Mouse (Mus musculus) liver, embryonic 12.5 days (tissue): ENCODE measurements around the gene Bdh2. TPM values are rescaled to one million over a fixed set of nuclear protein-coding genes. Genes with fewer than 3 reads are reported as not detected.

ENCODE experiments used
- ATAC-seq: fragments of 200-750 bp; cut with Nextera tagmentation; 2 replicates; pipeline ENCODE4 v1.8.0; 2017; ENCODE audit warnings: moderate number of reproducible peaks, mild to moderate bottlenecking, moderate library complexity
- H3K27ac ChIP-seq: fragments of 300-500 bp; sonication (generic); 2 replicates; pipeline ENCODE4 v1.5.1; 2016; ENCODE audit warnings: mild to moderate bottlenecking
- H3K27me3 ChIP-seq: fragments of 300-500 bp; sonication (generic); replicated peaks from 2 replicates; pipeline ENCODE4 v1.6.1; 2016; ENCODE audit warnings: mild to moderate bottlenecking, moderate library complexity
- H3K36me3 ChIP-seq: fragments of 300-500 bp; sonication (generic); 2 replicates; pipeline ENCODE4 v1.6.1; 2016; ENCODE audit warnings: mild to moderate bottlenecking, moderate library complexity
- H3K4me1 ChIP-seq: fragments of 300-500 bp; sonication (generic); 2 replicates; pipeline ENCODE4 v1.6.1; 2016
- H3K4me2 ChIP-seq: fragments of 300-500 bp; sonication (generic); 2 replicates; pipeline ENCODE4 v1.6.1; 2016; ENCODE audit warnings: mild to moderate bottlenecking, moderate library complexity
- H3K4me3 ChIP-seq: fragments of 300-500 bp; sonication (generic); 2 replicates; pipeline ENCODE4 v1.5.1; 2016; ENCODE audit warnings: mild to moderate bottlenecking, moderate library complexity
- H3K9ac ChIP-seq: fragments of 300-500 bp; sonication (generic); 2 replicates; pipeline ENCODE4 v1.6.1; 2016; ENCODE audit warnings: mild to moderate bottlenecking, moderate library complexity
- H3K9me3 ChIP-seq: fragments of 300-500 bp; sonication (generic); replicated peaks from 2 replicates; pipeline ENCODE4 v1.6.1; 2016; ENCODE audit warnings: mild to moderate bottlenecking, moderate library complexity
- WGBS: fragments of 180-500 bp; shearing (Covaris S2); methylation state at CpG from one replicate; pipeline ENCODE4 v1.1.7; 2016; ENCODE audit not compliant: insufficient replicate concordance; 5-methylcytosine and 5-hydroxymethylcytosine counted together
- polyA plus RNA-seq: library from polyadenylated mRNA; unstranded; fragments of >200 nt; fragmentation: Nextera tagmentation; extraction: Ambion mirVana; gene quantifications from 2 replicates; pipeline ENCODE4 v1.2.1, GENCODE M21; 2016

The Bdh2 gene
- polyA plus RNA-seq, 1 experiment from 2014 or later = 0.49 TPM

DNA sequence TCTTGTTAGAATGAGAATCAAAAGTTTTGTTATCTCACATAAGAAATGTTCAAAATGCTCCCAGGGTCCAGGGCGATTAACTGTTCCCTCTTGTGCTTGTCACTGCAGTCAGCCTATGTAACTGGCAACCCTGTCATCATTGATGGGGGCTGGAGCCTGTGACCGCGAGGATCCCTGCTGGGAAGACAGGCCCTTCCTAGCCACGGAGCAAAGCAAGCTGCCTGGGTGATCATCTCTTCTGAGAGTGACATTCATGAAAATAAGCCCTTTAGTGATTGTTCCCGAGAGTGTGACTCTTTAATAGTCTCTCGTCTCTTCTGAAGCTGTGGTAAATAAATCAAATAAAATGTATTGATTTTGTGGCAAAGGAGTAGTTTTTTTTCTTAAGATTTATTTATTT is 23.0 kb downstream of the Bdh2 start:
- ATAC-seq = no peak
- Histone ChIP-seq H3K36me3 (no peaks in the 10 kb centered on the region), H3K9ac (no peak overlapping the region), H3K27me3 (peaks cover 13% of the 10 kb centered on the region; the same call in 1 of the 2 replicates), H3K4me1 (peaks cover 14% of the 10 kb centered on the region), H3K4me3 (no peak overlapping the region), H3K9me3 (no peaks in the 10 kb centered on the region), H3K27ac (no peak overlapping the region), H3K4me2 (no peak overlapping the region)
- 48% methylated on average over 6 of the region's 6 CpGs for WGBS

DNA sequence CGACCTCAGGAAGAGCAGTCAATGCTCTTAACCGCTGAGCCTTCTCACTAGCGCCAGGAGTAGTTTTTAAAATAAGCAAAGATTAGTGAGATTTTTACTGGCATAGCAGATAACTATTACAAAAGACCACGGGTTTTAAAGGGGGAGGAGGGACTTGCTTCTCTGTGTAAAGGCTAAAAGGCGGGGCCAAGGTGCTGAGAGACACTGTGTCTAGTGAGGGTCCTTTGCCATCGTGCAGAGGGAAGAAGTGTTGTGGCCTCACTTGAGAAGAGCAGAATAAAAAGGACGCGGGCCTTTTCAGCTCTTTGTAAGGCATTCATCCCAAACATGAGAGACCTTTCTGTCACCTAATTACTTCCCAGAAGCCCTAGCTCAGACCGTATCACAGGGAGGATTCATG is 23.5 kb downstream of the Bdh2 start:
- H3K4me2 ChIP-seq = no peak overlapping the region
- ATAC-seq = no peak
- H3K9me3 ChIP-seq = no peaks in the 10 kb centered on the region
- no peak overlapping the region for H3K9ac ChIP-seq
- peaks cover 13% of the 10 kb centered on the region; the same call in 1 of the 2 replicates for H3K27me3 ChIP-seq
- 46% methylated on average over 9 of the region's 9 CpGs for WGBS
- H3K27ac ChIP-seq = no peak overlapping the region
- no peak overlapping the region for H3K4me3 ChIP-seq
- H3K36me3 ChIP-seq = no peaks in the 10 kb centered on the region
- H3K4me1 ChIP-seq = peaks cover 14% of the 10 kb centered on the region

DNA sequence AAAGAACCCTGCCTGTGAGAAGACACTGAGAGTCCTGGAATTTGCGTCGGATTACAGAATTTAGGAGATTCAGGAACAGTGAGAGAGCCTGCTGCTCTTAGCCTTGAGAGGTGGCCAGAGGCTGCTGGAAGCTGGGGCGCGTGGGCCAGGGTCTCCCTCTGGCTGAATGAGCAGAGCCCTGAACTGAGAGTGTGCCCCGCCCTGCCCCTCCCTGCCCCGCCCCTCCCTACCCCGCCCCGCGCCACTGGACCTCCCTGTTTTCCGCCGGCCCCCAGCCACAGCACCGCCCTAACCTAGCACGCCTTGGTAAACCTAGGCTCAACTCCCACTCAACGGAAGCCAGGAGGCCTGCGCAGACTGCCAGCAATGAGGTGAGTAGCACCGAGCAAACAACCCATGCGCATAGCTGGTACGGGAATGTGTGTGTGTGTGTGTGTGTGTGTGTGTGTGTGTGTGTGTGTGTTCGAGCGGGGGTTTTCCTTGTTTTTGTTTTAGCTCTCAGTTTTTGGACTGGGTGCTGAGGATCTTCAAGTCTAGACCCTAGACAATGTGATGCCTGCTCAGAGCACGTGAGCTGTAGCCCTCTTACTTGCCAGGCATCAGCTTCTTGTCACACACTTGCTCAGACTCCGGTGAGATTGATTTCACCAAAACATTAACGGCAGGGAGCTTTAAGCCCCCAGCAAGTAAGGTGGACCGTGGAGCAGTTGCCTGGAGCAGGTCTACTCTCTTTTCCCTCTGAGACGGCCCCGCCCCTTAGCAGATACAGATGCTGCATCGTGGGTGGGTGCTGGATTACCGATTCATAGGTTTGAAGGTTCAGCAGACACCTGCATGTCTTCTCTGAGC is 26.6 kb downstream of the Bdh2 start, which contains the start of gene Slc9b2:
TSS of gene Slc9b2 (plus strand) at position 290 of the 849 bp plus-strand sequence.
- no peak within 1 kb of the TSS for H3K27ac ChIP-seq
- no peaks in the 10 kb centered on the region for H3K9me3 ChIP-seq
- 9% methylated on average over 28 of the region's 28 CpGs for WGBS
- H3K27me3 ChIP-seq = peaks cover 13% of the 10 kb centered on the region; the same call in 1 of the 2 replicates
- ATAC-seq = peak; percentile 90
- no peaks in the 10 kb centered on the region for H3K36me3 ChIP-seq
- H3K4me3 ChIP-seq = peak within 1 kb of the TSS; percentile 36
- H3K4me2 ChIP-seq = peak within 1 kb of the TSS; percentile 65
- H3K4me1 ChIP-seq = peaks cover 14% of the 10 kb centered on the region
- no peak within 1 kb of the TSS for H3K9ac ChIP-seq

GRCm38 (mm10) chr3:135312916-135313491 is 32.0 kb downstream of the Bdh2 start:
- Histone ChIP-seq H3K4me2 (no peak overlapping the region), H3K4me1 (peaks cover 2% of the 10 kb centered on the region), H3K9me3 (0 out of 2 replicates have a peak, but pooled peaks cover 3% of the 10 kb centered on the region), H3K27ac (no peak overlapping the region), H3K27me3 (peaks cover 5% of the 10 kb centered on the region; the same call in 1 of the 2 replicates), H3K4me3 (no peak overlapping the region), H3K36me3 (no peaks in the 10 kb centered on the region), H3K9ac (no peak overlapping the region)
- 32% methylated on average over 2 of the region's 2 CpGs for WGBS
- no peak for ATAC-seq

GRCm38 (mm10) chr3:135313727-135314126 is 32.7 kb downstream of the Bdh2 start:
- ATAC-seq = no peak
- Histone ChIP-seq H3K4me2 (no peak overlapping the region), H3K4me1 (no peaks in the 10 kb centered on the region), H3K9ac (no peak overlapping the region), H3K27me3 (no peaks in the 10 kb centered on the region), H3K27ac (no peak overlapping the region), H3K4me3 (no peak overlapping the region), H3K9me3 (0 out of 2 replicates have a peak, but pooled peaks cover 3% of the 10 kb centered on the region), H3K36me3 (no peaks in the 10 kb centered on the region)
- WGBS = 55% methylated on average over 2 of the region's 2 CpGs

GRCm38 (mm10) chr3:135314811-135315210 is 33.8 kb downstream of the Bdh2 start:
- H3K27ac ChIP-seq = no peak overlapping the region
- WGBS = 51% methylated on average over 2 of the region's 2 CpGs

GRCm38 (mm10) chr3:135315720-135316425 is 34.9 kb downstream of the Bdh2 start:
- H3K27ac ChIP-seq = no peak overlapping the region
- no peak overlapping the region for H3K9ac ChIP-seq
- H3K4me2 ChIP-seq = no peak overlapping the region
- H3K27me3 ChIP-seq = no peaks in the 10 kb centered on the region
- WGBS = 70% methylated on average over 9 of the region's 9 CpGs
- H3K4me1 ChIP-seq = no peaks in the 10 kb centered on the region
- H3K4me3 ChIP-seq = no peak overlapping the region
- ATAC-seq = no peak
- H3K9me3 ChIP-seq = 0 out of 2 replicates have a peak, but pooled peaks cover 3% of the 10 kb centered on the region
- H3K36me3 ChIP-seq = no peaks in the 10 kb centered on the region

More at GRCm38 (mm10) chr3:135314811-135315210, 33.8 kb downstream of the Bdh2 start:
- Histone ChIP-seq H3K9me3 (0 out of 2 replicates have a peak, but pooled peaks cover 3% of the 10 kb centered on the region), H3K9ac (no peak overlapping the region), H3K4me3 (no peak overlapping the region), H3K27me3 (no peaks in the 10 kb centered on the region), H3K4me1 (no peaks in the 10 kb centered on the region), H3K4me2 (no peak overlapping the region), H3K36me3 (no peaks in the 10 kb centered on the region)
- ATAC-seq = no peak

DNA sequence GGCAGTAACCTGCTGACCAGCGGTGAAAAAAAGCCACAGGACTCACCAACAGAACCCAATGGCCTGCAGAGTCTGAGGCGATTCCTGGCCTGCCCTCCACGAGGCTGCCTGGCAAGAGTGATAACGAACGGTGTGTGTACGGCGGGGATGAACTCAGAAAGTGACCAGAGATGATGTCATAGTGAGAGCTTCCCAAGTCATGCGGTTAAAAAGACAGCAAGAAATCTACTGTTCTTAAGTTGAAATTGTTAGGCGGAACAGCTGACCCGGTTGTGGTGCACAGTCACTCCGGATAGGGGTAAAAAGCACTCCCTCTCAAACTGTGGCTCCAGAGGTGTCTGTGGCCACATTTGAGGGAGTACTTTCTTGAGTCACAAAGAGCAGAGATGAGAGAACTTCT is 37.3 kb downstream of the Bdh2 start:
- Histone ChIP-seq H3K36me3 (no peaks in the 10 kb centered on the region), H3K27ac (no peak overlapping the region), H3K4me3 (no peak overlapping the region), H3K27me3 (no peaks in the 10 kb centered on the region), H3K4me1 (no peaks in the 10 kb centered on the region), H3K9ac (no peak overlapping the region), H3K4me2 (no peak overlapping the region), H3K9me3 (0 out of 2 replicates have a peak, but pooled peaks cover 3% of the 10 kb centered on the region)
- no peak for ATAC-seq
- WGBS = 58% methylated on average over 11 of the region's 11 CpGs

DNA sequence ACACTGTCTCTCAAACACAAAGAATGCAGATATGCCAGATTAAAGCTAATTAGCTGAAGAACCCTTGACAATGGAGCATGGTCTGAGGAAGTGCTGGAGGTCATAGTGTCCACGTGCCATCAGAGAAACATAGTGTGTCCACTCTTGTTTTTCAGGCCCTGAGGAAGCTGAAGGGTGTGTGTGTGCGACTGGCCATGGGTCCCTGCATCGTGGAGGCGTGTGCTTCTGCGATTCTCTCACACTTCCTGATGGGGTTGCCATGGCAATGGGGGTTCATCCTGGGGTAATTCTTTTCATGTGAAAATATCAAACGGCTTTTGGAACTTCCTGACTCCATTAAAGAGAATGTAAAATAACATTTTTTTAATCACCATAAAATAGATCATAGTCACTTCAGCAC is 43.3 kb downstream of the Bdh2 start:
- no peak for ATAC-seq
- Histone ChIP-seq H3K4me1 (no peaks in the 10 kb centered on the region), H3K4me3 (no peak overlapping the region), H3K9me3 (no peaks in the 10 kb centered on the region), H3K27me3 (no peaks in the 10 kb centered on the region), H3K27ac (no peak overlapping the region), H3K36me3 (no peaks in the 10 kb centered on the region), H3K4me2 (no peak overlapping the region), H3K9ac (no peak overlapping the region)
- WGBS = 65% methylated on average over 6 of the region's 6 CpGs

DNA sequence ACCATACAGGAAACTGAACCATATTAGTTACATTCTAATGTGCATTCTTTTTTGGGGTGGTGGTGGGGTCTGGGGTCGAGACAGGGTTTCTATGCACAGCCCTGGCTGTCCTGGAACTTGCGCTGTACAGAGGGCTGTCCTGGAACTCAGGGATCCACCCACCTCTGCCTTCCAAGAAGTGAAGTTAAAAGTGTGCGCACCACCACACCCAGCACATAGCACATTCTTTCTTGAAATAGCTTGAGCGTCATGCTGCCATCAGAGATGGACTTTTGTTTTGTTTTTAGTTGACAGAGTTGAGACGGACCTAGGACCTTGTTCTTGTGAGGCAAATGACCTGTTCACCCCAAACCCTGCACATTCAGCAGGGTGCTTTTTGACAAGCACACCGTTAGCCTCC is 46.2 kb downstream of the Bdh2 start:
- no peak overlapping the region for H3K4me2 ChIP-seq
- no peak overlapping the region for H3K4me3 ChIP-seq
- H3K9me3 ChIP-seq = no peaks in the 10 kb centered on the region
- no peak overlapping the region for H3K27ac ChIP-seq
- H3K27me3 ChIP-seq = no peaks in the 10 kb centered on the region
- H3K36me3 ChIP-seq = no peaks in the 10 kb centered on the region
- no peaks in the 10 kb centered on the region for H3K4me1 ChIP-seq
- no peak for ATAC-seq
- H3K9ac ChIP-seq = no peak overlapping the region
- WGBS = 74% methylated on average over 6 of the region's 6 CpGs

DNA sequence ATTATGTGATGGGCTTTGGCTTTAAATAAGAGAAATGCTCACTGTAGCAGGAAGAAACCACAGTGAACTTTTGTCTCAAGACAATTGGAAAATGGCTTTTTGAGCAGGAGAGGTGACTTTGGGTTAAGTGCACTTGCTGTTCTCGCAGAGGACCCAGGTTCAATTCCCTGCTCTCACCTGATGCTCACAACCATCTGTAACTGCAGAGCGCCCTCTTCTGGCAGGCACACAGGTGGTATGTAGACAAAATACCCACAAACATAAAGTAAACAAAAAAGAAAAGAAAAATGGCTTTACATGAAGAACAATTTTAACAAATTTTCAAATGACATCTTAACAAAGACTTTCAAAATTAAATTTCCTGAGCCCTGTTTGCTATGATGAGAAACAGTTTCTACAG is 46.6 kb downstream of the Bdh2 start:
- Histone ChIP-seq H3K4me2 (no peak overlapping the region), H3K9me3 (no peaks in the 10 kb centered on the region), H3K9ac (no peak overlapping the region), H3K36me3 (no peaks in the 10 kb centered on the region), H3K4me3 (no peak overlapping the region), H3K4me1 (no peaks in the 10 kb centered on the region), H3K27ac (no peak overlapping the region), H3K27me3 (no peaks in the 10 kb centered on the region)
- ATAC-seq = no peak
- 33% methylated on average over 2 of the region's 2 CpGs for WGBS

DNA sequence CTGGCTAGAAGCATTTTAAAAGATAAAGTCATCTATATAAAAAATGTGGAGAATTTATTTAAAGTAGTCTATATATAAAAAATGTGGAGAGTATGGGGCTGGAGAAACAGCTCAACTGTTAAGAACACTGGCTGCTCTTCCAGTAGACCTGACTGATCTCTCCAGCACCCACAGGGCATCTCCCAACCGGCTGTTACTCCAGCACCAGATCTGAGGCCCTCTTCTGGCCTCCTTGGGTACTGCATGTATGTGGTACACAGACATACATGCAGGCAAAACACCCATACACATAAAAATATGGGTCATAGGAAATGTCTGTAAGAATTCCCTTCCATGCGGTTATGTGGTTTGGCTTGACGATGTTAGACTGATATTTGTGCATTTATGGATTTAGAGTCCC is 47.5 kb downstream of the Bdh2 start:
- H3K9ac ChIP-seq = no peak overlapping the region

More for the DNA sequence above, 47.5 kb downstream of the Bdh2 start:
- H3K27me3 ChIP-seq = no peaks in the 10 kb centered on the region
- H3K4me3 ChIP-seq = no peak overlapping the region
- no peak overlapping the region for H3K27ac ChIP-seq
- no peak overlapping the region for H3K4me2 ChIP-seq
- no peaks in the 10 kb centered on the region for H3K36me3 ChIP-seq
- no peaks in the 10 kb centered on the region for H3K9me3 ChIP-seq
- no peak for ATAC-seq
- H3K4me1 ChIP-seq = no peaks in the 10 kb centered on the region
- 24% methylated on average over 3 of the region's 3 CpGs for WGBS
